Mouse (Mus musculus) small intestine, adult 2 months (tissue): ENCODE measurements around the gene 4933427D14Rik.

ENCODE experiments used
- CTCF ChIP-seq: fragments of 200-500 bp; IDR thresholded peaks from 2 replicates; pipeline ENCODE4 v1.5.1; 2012; ENCODE audit warnings: low read depth, mild to moderate bottlenecking, control low read depth, inconsistent platforms, low read length, moderate library complexity, mixed read lengths; ENCODE audit not compliant: insufficient replicate concordance, insufficient read length; ENCODE audit errors: extremely low read depth
- POLR2A ChIP-seq: fragments of 200-500 bp; IDR thresholded peaks from 2 replicates; pipeline ENCODE4 v1.6.1; 2012; ENCODE audit warnings: low read depth, mild to moderate bottlenecking, control low read depth, inconsistent platforms, low read length, moderate library complexity

DNA sequence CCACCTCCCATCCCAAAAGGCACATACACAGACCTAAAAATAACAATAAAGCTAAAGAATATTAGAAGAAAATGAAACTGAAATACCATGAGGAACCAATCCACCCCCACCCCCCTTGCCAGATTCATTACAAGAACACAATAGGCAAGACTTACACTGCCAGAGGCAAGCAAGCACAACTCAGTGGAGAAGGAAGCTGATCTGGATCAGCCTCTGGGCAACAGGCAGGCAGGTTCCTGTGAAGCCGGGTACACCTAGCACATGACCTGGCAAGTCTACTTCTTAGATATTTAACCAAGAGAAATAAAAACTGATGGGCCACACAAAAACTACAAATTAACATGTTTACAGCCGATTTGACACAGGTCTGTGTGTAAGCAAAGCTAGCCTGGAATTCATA lies 44.1 kb downstream of the 4933427D14Rik start:
- TF ChIP-seq CTCF (no peak), POLR2A (no peak)
